Mouse (Mus musculus): Measurements from ENCODE around the gene Max.
A peak's percentile ranks its signal among the peaks of the same experiment; 100 is the strongest.

Max gene

DNA sequence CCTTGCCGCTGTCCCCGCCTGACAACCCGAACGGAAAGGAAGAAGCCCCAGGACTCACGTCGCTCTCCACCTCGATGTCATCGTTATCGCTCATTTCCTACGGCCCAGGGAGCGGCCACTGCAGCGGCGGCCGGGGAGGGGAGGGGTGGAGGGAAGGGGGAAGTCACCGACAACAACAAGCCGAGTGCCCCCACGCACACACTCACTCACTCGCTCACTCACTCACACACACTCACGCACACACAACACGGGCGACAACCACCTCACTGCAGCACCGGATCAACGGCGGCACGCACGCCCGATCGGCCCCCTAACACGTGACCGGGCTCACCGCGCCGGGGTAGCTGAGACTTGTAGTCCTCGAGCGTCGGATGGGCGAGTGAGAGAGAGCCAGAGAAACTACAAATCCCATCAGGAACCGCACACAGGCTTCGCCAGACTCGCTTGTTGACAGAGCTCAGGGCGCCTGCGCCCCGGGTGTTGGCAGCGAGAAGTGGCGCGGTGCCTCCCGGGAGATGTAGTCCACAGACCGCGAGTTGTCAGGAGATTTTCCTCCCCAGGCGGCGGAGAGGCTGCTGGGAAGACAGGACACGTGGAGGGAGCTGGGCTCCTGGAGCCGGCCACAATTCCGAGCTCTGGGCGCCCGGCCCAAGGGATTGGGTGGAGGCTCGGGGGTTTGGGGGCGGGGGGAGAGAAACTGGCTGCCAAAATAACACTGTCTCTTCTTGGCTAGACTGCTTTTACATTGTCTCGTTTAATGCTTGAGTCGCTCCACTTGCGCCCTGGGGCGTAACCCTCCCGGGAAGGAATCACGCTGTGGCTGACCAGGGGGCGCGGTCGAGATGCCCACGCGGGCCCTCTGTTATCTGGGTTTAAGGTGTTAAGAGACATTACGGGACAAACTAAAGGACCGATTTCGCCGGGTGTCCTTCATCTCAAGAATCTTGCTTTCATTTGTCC is at the start of gene Max:
Max (minus strand) TSS at position 270 of the 960 bp plus-strand sequence.
- DNase-seq (ENCODE audit: low spot score): peak; percentile 97

DNA sequence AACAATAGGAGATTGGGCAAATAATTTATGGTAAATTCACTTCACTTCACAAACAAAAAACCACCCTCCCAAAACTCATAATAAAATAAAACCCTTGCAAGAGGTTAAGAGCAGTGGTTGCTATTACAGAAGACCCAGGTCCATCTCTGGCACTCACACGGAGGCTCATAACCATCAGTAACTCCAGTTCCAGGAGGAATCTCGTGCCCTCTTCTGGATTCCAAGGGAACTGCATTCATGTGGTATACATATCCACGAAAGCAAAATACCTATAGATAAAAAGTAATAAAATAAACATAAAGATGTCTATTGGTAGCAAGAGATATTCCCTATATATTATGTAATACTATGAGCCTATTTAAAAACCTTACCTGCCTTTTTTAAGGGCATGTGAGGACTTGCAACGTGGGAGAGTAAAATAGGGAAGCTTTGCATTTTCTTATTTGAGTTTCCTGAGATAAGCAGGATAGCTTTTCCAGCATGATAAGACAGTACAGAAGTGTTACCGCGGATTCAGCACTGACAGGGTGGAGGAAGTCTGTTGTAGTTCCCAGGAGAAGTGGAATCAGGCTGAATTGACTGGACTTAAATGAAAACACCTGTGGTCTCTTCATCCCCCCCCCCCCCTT is 49.2 kb upstream of the Max start:
- DNase-seq (ENCODE audit: low spot score): no peak

DNA sequence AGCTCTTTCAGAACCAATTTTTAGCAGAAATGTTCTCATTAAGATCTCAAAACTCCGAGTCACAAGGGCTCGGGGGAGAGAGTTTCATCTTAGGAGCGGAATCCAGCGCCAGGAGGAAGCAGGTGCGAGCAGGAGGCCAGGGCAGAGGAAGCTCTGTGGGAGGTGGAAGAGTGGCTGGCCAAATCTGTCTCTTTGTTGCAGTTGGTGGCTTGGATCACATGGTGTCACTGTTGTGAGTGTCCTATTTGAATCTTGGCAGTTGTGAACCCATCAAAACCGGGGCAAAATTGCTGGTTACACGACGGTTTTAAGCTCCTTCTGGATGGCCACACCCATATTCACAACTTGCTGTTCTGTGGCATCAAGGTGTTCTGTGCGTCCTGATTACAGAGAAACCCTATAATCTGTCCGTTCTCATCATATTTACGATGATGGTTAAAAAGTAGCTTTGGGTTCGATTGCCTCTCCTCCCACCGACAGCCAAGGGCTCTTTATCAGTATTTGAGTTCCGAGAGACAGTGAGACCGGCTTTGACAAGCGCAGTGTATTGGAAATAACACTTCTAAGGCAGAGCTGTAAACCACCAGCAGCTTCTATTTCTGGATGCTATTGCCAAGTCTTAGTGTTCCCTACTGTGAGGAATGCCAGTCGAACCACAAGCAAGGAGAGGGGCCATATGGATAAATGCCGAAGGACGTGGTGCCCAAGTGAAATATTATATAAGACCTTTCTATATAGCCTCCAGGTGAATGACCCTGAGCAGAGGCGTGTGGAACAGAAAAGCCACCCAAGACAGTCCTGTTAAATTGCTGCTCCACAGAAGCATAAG is 47.4 kb upstream of the Max start:
- DNase-seq (ENCODE audit: low spot score): no peak

DNA sequence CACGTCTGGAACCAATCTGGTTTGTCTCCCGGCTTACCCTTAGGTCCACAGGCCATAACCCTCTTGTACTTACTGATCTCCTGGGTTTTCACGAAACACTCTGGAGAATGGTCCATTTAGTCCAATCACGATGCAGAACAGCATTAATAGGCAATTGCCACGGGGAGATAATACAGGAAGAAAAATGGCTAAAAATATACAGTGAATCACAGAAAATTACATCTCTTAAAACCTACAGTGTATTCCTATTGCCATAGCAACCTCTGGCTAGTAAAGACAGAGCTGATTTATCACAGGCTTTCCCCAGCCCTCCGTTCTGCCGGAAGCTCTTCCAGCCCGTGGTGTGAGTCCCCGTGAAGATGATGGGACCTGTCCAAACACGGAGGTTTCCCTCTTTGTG is 42.9 kb upstream of the Max start:
- DNase-seq (ENCODE audit: low spot score): no peak

DNA sequence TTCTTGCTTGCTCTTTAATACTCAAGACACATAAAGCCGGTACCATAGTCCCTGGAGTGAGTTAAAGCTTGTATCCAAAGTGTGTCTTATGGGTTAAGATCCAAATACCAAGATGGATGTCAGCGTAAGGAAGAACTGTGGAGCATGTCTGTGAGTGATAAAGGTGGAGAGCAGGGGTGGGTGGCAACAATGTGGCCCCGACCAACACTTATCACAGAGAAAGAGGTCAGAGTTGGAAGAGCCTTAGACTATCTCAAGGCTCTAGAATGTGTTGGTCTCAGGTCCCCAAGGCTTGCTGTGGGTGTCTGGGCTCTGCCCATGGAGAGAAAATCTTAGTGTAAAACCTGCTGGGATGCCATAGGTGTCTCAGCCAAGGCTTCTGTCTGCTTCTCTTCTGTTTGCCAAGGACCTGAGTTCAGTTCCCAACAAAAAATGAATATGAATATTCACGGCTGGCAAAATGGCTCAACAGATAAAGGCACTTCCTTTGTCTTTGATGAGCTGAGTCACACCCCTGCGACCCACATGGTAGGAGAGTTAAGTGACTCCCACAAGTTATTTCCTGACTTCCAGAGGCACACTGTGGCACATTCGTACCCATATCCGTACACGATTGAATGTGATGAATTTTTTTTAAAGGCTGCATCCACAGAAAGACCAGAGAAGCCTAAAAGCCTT is 40.7 kb upstream of the Max start:
- no peak for DNase-seq (ENCODE audit: low spot score)

DNA sequence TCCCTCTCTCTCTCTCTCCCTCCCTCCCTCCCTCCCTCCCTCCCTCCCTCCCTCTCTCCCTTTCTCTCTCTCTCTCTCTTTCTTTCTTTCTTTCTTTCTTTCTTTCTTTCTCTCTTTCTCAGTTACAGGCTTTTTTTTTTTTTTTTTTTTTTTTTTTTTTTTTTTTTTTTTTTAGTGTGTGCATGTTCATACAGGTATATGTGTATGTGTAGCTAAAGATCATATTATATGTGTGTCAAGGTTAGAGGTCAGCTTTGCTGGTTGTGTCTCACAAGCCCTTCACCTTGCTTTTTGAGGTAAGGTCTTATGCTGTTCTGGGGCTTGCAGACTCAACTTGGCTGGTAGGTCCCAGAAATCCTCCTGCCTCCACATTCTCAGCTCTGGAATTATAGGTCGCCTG is 39.3 kb upstream of the Max start:
- DNase-seq (ENCODE audit: low spot score): no peak

DNA sequence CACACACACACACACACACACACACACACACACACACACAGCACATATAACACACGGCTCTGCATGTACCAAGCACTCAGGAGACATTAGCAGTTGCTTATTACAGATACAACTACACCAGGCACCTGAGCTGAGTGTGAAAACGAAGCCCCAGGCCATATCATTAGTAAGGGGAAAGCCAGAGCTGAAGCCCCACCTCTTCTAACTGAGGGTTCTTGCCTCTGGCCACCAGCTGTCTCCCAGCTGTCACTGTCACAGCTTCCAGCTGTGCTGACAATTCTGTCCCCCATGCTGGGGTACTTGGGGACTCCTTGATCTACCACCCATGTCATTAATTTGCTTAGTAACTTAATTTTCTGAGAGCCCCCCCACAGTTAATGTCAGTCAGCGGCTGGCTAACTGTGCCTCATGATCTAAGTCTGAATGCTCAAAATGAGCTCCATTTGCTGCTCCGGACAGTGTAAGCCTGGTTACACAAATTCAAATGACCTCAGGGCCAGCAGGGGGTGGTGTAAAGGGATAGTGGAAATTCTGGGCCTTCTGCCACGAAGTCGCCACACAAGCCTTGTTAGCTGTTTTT is 38.8 kb upstream of the Max start:
- peak; percentile 72 for DNase-seq (ENCODE audit: low spot score)

DNA sequence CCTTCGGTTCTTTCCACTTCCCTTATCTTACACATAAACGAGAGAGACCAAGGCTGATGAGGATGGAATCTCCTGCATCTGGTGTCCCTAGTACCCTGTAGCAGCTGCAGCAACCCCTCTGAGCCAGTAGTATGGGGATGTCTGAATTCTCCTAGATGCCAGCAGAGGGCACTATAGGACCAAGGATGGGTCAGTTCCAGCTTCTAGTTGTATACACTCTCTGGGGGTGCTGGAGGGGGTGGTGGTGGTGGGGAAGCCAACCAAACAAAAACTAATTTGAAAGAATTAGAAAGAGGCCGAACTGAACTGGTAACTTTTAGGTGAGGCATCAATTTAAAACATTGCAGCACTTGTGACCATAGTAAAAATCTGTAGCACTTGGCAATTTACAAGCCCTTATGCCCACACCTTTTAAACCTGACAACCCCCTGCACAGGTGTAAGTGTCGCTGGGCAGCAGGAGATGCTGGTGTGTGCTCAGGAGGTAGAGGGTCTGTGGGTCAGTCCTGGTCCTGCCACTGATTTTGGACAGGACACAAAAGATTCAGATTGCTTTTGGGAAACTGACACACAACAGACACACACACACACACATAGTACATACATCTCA is 38.2 kb upstream of the Max start:
- peak; percentile 59 for DNase-seq (ENCODE audit: low spot score)

DNA sequence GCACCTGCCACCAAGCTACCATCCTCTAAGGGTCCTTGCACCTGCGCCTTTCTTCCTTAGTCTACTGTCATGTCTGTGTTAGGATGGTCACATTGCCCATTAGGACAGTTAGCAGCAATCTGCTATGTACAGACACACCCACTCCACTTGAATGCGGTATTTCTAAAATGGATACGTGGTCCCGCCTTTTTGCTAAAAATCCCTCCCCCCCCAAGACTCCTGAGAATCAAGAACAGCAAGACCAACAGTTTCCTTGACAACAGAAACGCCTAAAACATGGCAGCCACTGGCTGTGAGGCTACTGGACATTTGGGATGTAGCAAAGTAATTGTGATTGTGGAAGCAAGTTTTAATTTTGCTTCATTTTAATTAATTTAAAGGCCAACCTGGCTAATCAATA is 32.8 kb upstream of the Max start:
- no peak for DNase-seq (ENCODE audit: low spot score)

DNA sequence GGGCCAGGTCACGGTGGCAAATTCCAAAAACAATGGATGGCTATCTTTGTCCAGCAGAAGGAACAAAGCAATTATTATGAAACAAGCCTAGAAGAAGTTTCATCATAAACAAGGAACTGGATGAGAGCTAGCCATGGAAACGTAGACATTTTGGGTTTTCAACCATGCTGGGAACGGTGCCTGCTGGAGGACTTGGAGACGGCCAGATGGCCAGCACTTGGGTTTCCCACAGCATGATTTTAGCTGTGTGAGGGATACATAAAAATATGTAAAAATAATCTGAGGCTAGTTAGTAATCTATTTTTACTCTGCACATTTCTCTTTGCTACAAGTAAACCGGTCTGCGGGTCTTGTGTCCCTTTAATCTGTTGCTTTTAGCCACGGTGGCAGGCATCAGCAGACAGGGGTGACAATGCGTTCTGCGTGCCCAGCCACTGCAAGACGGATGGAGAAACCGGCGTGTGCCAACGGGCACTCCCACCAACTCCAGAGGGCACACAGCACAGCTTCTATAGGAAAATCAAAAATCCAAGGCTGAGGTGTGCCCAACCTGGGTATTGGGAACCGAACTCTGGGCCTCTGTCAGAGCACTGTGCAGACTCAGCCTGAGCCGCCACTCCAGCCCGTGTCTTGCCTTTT is 31.0 kb upstream of the Max start:
- no peak for DNase-seq (ENCODE audit: low spot score)

DNA sequence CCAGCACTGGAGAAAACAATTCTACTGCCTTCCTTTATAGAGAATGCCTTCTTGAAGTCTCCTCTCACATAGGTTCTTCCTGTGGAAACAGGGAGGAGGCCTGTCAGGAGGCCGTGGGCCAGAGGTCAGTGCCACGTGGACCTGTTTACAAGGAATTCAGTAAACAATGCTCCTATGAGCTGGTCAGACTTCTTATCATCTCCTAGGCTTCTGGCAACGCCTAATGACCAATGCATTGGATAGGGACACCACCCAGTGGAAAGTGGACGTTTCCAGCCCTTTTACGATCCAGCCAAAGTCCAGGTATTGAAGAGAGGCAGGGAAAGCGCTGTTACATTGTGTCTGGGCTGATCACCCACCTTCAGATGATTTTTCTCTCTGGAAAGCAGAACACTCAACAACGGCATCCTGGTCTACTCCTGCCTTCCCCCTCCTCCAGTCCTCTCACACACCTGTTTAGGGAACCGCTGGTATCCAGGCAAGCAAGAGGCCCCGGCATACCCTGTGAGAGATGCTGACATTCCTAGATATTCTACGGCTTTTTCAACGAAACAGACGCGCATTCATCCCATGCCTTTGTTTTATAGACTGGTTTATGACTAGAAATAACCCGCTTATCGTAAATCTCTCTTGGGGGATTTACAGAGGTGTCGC is 20.9 kb upstream of the Max start:
- DNase-seq (ENCODE audit: low spot score): no peak

DNA sequence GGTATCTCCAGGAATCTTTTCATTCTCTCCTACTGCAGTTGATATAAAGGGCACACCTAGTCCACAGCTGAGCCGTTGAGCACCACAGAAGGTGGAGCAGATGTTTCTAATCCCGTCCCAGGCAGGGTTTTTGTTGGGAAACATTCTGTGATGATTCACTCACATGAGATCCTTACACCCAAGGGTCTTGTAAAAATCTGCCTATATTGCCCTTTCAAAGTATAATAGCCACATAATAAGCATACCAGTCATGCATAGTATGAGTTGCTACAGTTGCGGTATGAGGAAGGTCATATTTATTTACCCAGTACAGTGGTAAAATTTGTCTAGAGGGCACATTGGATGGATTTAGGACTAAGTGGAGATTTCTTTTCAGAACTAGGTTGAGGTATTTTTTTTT is 17.5 kb upstream of the Max start:
- DNase-seq (ENCODE audit: low spot score): no peak

DNA sequence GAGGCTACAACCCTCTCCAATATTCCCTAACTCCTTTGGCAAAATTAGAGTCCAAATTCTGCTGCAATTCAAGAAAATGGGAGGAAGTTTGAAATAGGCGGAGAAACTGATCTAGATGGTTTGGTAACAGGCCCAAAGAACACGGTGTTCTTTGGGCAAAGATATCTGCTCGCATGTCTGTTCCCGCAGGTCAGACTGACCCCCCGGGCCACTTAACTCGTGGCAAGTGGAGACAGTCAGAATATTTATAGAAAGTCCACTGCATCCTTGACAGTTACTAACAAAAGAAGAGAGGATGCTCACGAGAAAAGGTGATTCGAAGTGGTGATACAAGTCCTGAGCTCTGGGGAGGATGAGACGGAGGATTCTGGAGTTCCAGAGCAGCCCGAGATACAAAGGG is 10.7 kb upstream of the Max start:
- no peak for DNase-seq (ENCODE audit: low spot score)

DNA sequence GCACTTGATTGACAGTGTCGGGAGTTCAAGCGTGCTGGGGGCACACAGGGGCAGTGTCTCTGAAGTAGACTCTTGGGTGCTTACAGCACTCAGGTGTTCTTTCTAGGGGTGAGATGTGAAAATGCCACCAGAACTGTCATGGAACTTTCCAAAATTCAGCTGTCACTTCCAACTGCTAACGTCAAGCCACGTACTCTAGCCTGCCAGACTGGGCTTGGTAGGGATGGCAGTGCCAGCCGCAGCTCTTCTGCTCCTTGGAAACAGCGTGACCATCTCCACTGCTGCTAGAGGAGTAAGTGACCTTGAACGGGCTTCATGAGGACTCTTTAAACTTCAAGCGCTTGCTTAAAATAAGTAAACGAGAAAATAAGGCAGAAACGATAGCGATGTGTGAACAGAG is 10.2 kb upstream of the Max start:
- no peak for DNase-seq (ENCODE audit: low spot score)

DNA sequence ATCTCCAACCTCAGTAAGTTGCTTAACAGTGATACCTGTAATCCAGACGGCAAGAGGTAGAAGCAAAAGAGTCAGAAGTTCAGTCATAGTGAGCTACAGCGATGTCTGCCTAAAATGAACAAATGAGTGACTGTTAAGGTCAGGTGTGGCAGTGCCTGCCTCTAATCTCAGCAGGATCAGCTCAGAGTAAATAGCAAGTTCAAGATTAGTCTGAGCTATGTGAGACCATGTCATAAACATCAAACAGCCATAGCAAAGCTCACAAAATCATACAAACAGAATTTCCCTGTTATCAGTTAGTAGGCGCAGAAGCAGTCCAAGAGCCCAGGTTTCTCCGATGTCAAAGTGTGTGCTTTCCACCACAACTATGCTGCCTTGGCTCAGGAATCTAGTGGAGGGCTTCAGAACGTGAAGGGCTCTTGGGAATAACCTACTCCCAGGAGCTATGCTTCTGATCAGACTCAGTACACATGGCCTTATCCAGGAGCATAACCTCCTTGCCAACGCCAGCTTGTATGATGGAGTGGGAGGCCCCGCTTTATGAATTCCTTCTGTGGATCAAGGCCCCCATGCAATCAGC is 9.7 kb upstream of the Max start:
- no peak for DNase-seq (ENCODE audit: low spot score)

DNA sequence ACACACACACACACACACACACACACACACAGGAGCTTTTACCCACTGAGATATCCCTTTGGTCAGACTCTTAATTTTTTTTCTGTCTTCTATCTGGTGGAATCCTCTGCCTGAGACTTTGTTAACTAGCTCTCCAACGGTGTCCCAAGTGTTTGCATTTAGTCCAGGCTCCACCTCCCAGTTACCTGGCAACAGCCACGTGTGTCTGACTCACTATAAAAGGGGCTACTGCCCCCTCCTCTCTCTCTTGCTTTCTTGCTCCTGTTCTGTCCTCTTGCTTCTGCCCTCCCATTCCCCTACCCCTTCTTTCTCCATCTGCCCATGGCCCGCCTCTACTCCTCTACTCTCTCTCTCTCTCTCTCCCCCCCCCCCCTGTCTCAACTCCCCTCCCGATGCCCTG is 3.9 kb upstream of the Max start:
- no peak for DNase-seq (ENCODE audit: low spot score)

DNA sequence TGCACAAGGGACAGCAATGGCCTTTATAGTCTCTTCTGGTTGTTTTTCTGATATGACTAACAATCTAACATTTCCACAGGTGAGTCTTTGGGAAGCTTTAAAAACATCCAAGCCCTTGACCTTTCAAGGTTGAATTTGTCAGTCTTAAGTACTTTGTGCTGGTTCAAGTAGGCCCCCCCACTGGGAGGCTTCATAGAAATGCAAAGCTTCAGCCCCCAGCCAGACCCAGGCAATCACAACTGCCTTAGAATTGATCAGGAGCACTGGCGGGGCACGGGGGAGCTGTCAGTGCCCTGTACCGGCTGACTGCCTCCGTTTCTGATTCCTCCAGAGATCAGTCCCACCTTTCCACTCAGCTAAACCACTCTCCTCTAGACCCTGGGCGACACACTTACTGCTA is 3.1 kb upstream of the Max start:
- DNase-seq (ENCODE audit: low spot score): no peak

DNA sequence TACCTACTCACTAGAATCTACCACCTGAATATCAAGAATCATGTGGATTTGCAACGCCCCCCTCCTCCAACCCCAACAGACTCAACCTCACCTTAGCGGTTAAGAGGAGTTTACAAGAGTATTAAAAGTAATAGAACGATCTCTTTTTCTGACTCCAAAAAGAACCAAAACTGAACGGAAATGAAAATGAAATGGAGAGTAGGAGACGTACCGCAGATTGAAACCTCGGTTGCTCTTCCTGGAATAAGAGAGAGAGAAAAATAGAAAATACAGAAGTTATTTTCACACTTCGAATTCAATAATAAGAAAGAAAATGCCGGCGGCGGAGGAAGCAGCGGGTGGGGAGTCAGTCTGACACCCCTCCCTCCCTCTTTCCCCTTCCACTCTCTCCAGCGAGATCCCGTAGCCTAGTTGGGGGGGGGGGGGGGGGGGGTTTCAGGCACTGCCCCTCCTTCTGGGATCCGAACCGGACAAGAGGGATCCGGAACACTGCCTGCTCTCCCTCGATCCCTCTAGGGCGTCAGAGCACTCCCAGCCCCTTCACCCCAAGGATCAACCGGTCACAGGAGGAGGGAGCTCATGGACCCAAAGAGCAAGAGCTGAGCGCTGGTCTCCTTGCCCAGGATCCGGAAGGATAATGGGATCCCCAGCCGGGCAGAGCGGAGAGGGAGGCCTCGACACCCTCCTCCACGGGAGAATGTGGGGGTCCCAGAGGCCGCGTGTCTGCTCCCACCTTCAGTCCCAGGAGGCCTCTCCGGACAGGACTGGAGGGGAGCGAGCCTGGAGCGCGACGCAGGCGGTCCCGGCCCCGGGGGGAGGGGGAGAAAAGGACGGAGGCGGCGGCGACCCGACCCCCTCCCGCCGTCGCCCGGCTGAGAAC is 709 bp downstream of the Max start:
- DNase-seq (ENCODE audit: low spot score): peak; percentile 79

DNA sequence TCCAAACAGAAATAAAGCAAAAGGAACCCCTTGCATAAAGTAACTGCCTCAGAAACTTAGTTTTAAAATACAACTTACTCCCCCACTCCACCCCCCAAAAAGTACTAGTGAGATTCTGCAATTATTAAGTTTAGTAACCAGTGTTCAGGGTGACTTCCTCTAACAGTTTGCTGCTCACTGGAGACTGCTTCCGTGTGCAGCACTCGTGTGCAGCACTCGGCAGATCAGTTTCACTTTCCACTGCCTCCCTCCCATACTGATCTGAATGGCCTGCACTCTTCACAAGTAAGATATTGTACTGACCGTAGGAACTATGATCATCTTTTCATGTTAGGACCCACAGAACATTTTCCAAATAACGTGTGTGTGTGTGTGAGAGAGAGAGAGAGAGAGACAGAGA is 4.3 kb downstream of the Max start:
- no peak for DNase-seq (ENCODE audit: low spot score)

Data from testis, postnatal 10 days (tissue).